Mouse (Mus musculus) forebrain, embryonic 12.5 days (tissue): ENCODE data around the gene Erc2. TPM values are rescaled to one million over a fixed set of nuclear protein-coding genes. Genes with fewer than 3 reads are reported as not detected.

Experiments
- ATAC-seq: fragments of 200-750 bp; cut with Nextera tagmentation; 2 replicates; pipeline ENCODE4 v1.8.0; 2017; ENCODE audit warnings: moderate TSS enrichment; ENCODE audit not compliant: low FRiP score
- H3K27ac ChIP-seq: fragments of 300-500 bp; sonication (generic); 2 replicates; pipeline ENCODE4 v1.5.1; 2016; ENCODE audit warnings: mild to moderate bottlenecking
- H3K27me3 ChIP-seq: fragments of 300-500 bp; sonication (generic); 2 replicates; pipeline ENCODE4 v1.6.1; 2016; ENCODE audit warnings: mild to moderate bottlenecking
- H3K36me3 ChIP-seq: fragments of 300-500 bp; sonication (generic); replicated peaks from 2 replicates; pipeline ENCODE4 v1.6.1; 2016; ENCODE audit warnings: mild to moderate bottlenecking
- H3K4me1 ChIP-seq: fragments of 300-500 bp; sonication (generic); 2 replicates; pipeline ENCODE4 v1.6.1; 2016
- H3K4me2 ChIP-seq: fragments of 300-500 bp; sonication (generic); 2 replicates; pipeline ENCODE4 v1.6.1; 2016; ENCODE audit warnings: mild to moderate bottlenecking, moderate library complexity
- H3K4me3 ChIP-seq: fragments of 300-500 bp; sonication (generic); replicated peaks from 2 replicates; pipeline ENCODE4 v1.5.1; 2016; ENCODE audit warnings: mild to moderate bottlenecking
- H3K9ac ChIP-seq: fragments of 300-500 bp; sonication (generic); 2 replicates; pipeline ENCODE4 v1.6.1; 2016; ENCODE audit warnings: mild to moderate bottlenecking
- H3K9me3 ChIP-seq: fragments of 300-500 bp; sonication (generic); 2 replicates; pipeline ENCODE4 v1.6.1; 2016
- WGBS: fragments of 180-500 bp; shearing (Covaris S2); methylation state at CpG from one replicate; pipeline ENCODE4 v1.1.7; 2016; 5-methylcytosine and 5-hydroxymethylcytosine counted together
- polyA plus RNA-seq: library from polyadenylated mRNA; unstranded; fragments of >200 nt; fragmentation: Nextera tagmentation; extraction: Ambion mirVana; gene quantifications from 2 replicates; pipeline ENCODE4 v1.2.1, GENCODE M21; 2016

The Erc2 gene
- polyA plus RNA-seq, 1 experiment from 2014 or later: 31.7 TPM

DNA sequence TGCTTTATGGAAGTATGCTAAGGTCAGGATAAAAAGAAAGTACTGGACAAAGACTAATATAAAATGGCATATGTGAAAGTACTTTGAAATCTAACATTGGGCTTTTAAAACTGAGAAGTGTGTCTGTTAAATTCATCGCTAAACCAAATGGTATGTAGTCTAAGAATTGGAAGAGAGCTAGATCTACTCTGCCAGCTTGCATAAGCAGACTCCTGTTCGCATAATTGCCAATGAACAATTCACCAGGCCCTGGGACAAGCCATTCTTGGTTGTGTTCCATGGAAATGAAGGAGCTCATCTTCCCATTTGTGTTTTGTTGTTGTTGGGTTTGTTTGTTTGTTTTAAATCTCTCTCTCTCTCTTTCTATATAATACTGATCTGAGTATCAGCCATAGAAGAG is 521.8 kb downstream of the Erc2 start:
- Histone ChIP-seq H3K9me3 (no peaks in the 10 kb centered on the region), H3K27me3 (no peaks in the 10 kb centered on the region), H3K4me3 (no peak overlapping the region), H3K27ac (no peak overlapping the region), H3K36me3 (no peaks in the 10 kb centered on the region), H3K4me2 (no peak overlapping the region), H3K9ac (no peak overlapping the region), H3K4me1 (no peaks in the 10 kb centered on the region)
- no peak for ATAC-seq
- 93% methylated on average over 2 of the region's 2 CpGs for WGBS

DNA sequence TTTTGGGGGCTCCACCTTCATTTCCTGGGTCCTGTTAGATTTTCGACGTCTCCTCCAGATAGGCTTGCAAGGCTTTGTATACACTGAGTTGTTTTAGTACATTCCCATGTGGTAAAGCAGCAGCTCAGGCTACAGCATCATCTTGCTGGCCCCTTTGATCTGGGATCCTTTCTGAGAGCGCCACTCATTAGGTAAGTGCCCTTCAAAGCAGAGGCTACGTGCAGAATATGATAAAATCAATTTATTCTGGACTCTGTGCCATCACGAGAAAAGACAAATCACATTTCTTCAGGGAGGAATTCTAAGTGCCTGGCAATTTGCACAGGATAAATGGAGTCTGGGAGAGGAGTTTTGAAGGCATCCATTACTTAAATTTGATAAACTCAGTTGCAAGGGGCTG is 525.0 kb downstream of the Erc2 start:
- no peaks in the 10 kb centered on the region for H3K36me3 ChIP-seq
- 49% methylated on average over 5 of the region's 5 CpGs for WGBS
- H3K4me3 ChIP-seq: no peak overlapping the region
- H3K27ac ChIP-seq: no peak overlapping the region
- no peaks in the 10 kb centered on the region for H3K4me1 ChIP-seq
- no peak overlapping the region for H3K9ac ChIP-seq
- H3K4me2 ChIP-seq: no peak overlapping the region
- no peaks in the 10 kb centered on the region for H3K27me3 ChIP-seq
- H3K9me3 ChIP-seq: no peaks in the 10 kb centered on the region
- ATAC-seq: no peak

DNA sequence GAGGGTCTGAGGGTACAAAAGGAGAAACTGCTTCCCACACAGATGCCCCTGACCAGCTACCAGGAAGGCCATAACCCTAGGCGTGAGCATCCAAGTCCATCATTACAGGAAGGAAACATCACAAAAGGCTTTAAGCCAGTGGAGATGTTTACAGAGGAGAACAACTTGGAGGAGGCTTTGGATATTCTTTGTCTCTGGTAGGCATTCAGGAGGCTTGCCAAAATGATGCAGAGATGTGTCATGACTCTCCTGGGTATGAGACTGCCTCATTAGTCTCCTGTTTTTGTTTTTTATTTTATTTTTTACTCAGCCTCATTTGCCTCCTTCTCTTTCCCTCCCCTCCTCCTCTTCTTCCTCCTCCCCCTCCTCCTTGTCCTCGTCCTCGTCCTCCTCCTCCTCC is 528.7 kb downstream of the Erc2 start:
- no peak overlapping the region for H3K4me2 ChIP-seq
- H3K9me3 ChIP-seq: no peaks in the 10 kb centered on the region
- H3K27me3 ChIP-seq: no peaks in the 10 kb centered on the region
- no peaks in the 10 kb centered on the region for H3K4me1 ChIP-seq
- ATAC-seq: no peak
- no peak overlapping the region for H3K9ac ChIP-seq
- no peak overlapping the region for H3K4me3 ChIP-seq
- WGBS: 86% methylated on average over 3 of the region's 3 CpGs
- no peaks in the 10 kb centered on the region for H3K36me3 ChIP-seq
- no peak overlapping the region for H3K27ac ChIP-seq

DNA sequence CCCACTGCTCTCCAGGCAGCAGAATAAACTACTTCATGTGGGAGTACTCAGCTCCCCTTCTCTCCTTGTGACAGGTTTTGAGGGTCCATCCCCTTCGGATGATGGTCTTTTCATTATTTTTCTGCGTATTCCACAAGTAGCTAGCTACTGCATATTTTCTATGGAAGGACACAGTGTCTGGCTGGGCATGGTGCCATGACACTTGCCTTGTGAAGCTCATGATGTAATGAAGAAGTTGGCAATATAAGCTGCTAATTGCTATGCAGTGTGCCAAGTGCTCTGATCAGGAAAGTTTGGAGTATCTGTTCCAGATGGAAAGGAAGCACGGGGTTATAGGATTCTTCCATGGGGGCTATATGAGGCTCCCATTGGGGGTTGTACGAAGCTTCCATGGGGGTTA is 533.5 kb downstream of the Erc2 start:
- no peak overlapping the region for H3K9ac ChIP-seq
- no peaks in the 10 kb centered on the region for H3K9me3 ChIP-seq
- no peak overlapping the region for H3K4me2 ChIP-seq
- ATAC-seq: no peak
- H3K4me1 ChIP-seq: no peaks in the 10 kb centered on the region
- 81% methylated on average over 4 of the region's 4 CpGs for WGBS
- no peaks in the 10 kb centered on the region for H3K27me3 ChIP-seq
- no peaks in the 10 kb centered on the region for H3K36me3 ChIP-seq
- no peak overlapping the region for H3K4me3 ChIP-seq
- no peak overlapping the region for H3K27ac ChIP-seq

DNA sequence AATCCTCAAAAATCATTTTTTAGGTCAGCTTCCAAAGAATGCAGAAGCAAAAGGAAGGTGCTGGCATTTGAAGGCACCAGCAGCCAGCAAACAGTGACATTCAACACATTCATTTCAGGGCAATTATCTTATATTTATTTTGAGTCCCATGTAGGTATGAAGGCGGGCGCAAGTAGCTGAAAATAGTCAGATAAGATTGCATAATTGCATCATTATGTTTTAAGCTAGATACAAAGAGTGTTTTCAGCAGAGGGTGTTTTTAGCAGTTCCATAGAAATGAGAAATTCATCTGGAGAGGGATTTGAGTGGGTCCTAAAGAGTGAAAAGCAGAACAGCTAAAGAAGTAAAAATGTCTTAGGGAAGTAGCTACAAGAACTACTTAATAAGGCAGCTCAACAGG is 538.6 kb downstream of the Erc2 start:
- H3K36me3 ChIP-seq: no peaks in the 10 kb centered on the region
- H3K4me2 ChIP-seq: no peak overlapping the region
- no peak overlapping the region for H3K9ac ChIP-seq
- H3K9me3 ChIP-seq: no peaks in the 10 kb centered on the region
- H3K4me3 ChIP-seq: no peak overlapping the region
- no peak overlapping the region for H3K27ac ChIP-seq
- WGBS: 97% methylated on average over 2 of the region's 2 CpGs
- ATAC-seq: no peak
- peaks cover 21% of the 10 kb centered on the region for H3K4me1 ChIP-seq
- peaks cover 19% of the 10 kb centered on the region for H3K27me3 ChIP-seq

DNA sequence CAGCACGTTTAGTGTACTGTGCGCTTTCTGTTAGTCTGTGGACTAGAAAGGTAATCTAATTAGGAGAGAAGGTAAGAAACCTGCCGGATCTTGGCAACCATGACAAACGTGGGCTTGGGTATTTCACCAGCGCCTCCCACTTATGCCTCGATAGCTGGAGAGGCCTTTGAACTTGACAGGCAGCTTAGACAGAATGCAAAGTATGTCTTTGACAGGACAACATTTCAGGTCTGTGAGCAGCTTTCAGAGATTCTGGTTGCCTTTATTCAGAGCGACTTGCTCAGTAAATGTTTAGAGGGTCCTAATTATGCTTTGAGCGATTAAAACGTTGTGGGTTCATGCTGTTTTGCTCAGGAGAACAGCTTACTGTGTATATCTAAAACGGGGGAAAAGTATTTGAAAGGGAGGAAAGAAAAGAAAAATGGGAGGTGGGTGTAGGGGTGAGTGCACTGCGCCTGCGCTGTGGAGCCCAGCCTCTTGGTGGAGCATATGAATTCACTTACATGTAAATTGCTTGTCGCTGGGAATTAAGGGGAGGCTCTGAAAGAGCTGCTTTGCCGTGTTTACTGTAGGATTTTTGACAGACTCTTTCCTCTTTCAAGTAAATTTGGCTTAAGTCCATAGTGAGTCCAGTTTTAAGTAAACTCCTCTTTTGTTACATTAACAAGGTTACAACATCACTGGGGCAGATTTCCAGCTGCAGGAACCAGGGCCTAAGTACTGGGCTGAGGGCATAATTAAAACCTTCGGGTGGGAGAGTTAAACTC is 542.6 kb downstream of the Erc2 start:
- ATAC-seq: peak; percentile 79; the same call in 1 of the 2 replicates
- Histone ChIP-seq H3K27ac (peak overlapping the region; percentile 10; the same call in 1 of the 2 replicates), H3K9ac (no peak overlapping the region), H3K36me3 (no peaks in the 10 kb centered on the region), H3K4me1 (peaks cover 25% of the 10 kb centered on the region), H3K9me3 (no peaks in the 10 kb centered on the region), H3K4me3 (no peak overlapping the region; the same call in 1 of the 2 replicates), H3K4me2 (peak overlapping the region; percentile 38), H3K27me3 (peaks cover 31% of the 10 kb centered on the region)
- WGBS: 7% methylated on average over 15 of the region's 15 CpGs

DNA sequence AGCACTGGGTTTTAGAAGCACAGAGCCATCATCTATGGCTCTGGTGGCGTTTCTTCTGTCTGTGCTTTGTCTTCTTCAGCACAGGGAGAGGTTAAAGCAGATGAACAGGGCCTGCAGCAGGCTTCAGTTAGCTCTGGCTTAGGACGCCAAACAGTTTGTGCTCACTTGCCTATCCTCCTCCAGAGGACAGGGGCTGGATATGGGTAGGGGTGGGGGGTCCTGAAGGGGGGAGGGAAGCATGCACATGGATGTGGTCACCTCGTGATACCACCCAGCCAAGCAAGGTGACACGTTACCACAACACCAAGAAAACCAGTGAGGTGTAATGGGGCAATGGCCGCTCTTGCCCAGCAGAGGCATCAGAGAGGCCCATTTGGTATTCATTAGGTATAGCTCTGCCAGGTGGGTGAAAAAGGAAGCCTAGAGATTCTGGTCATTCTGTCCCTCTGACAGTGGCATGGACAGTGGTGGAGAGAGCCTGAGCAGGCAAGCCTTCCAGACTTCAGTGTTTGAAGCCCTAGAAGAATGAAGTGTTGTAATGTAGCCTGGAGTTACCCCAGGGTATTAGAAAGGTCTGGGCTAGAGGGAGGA is 543.5 kb downstream of the Erc2 start:
- 43% methylated on average over 5 of the region's 5 CpGs for WGBS
- H3K4me1 ChIP-seq: peaks cover 25% of the 10 kb centered on the region
- H3K27me3 ChIP-seq: peaks cover 31% of the 10 kb centered on the region
- no peaks in the 10 kb centered on the region for H3K9me3 ChIP-seq
- no peak overlapping the region for H3K4me3 ChIP-seq
- peak overlapping the region; percentile 10; the same call in 1 of the 2 replicates for H3K4me2 ChIP-seq
- H3K9ac ChIP-seq: no peak overlapping the region
- H3K27ac ChIP-seq: peak overlapping the region; percentile 22; the same call in 1 of the 2 replicates
- ATAC-seq: peak; percentile 69; the same call in 1 of the 2 replicates
- no peaks in the 10 kb centered on the region for H3K36me3 ChIP-seq

DNA sequence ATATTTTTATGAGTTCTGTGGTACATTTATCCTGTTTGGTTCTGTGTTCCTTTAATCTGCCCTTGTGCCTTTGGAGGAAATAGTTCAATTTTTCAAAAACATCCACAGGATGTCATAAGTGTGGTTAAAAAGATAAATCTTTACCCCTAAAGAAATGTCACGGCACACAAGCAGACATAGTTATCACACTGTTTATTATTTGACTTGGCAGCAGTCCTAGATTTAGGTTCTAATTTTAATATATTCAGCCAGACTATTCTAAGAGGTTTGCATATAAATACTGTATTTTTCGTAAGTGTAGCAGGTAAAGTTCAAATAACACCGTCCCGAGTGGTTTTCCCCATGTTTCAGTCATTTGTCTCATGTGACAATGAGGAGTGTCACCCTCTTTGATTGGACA is 548.5 kb downstream of the Erc2 start:
- ATAC-seq: no peak
- peaks cover 5% of the 10 kb centered on the region for H3K4me1 ChIP-seq
- no peak overlapping the region for H3K4me2 ChIP-seq
- H3K27me3 ChIP-seq: peaks cover 12% of the 10 kb centered on the region; the same call in 1 of the 2 replicates
- H3K36me3 ChIP-seq: no peaks in the 10 kb centered on the region
- H3K27ac ChIP-seq: no peak overlapping the region
- 90% methylated on average over 4 of the region's 4 CpGs for WGBS
- no peak overlapping the region for H3K4me3 ChIP-seq
- H3K9me3 ChIP-seq: no peaks in the 10 kb centered on the region
- H3K9ac ChIP-seq: no peak overlapping the region

DNA sequence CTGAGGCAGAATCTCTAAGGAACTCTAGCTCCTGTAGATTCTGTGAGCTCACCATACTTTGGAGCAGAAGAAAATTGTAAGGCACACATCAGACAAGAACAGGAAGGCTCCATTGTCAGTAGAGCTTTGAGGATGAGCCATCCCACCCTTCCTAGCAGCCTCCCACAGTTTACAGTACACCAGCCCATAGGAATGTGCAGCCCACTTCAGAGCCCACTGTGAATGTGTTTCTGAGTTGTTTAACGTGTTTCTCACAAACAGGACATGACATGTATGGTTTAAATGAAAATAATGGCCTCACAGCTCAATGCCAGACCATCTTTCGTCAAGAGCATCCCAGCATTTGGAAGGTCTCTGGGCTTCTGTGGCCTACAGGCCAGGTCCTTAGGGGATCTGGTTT is 549.1 kb downstream of the Erc2 start:
- no peak overlapping the region for H3K4me3 ChIP-seq
- ATAC-seq: no peak
- peaks cover 11% of the 10 kb centered on the region; the same call in 1 of the 2 replicates for H3K27me3 ChIP-seq
- H3K9me3 ChIP-seq: no peaks in the 10 kb centered on the region
- no peak overlapping the region for H3K9ac ChIP-seq
- H3K4me2 ChIP-seq: no peak overlapping the region
- no peaks in the 10 kb centered on the region for H3K4me1 ChIP-seq
- WGBS: 78% methylated on average over 2 of the region's 2 CpGs
- no peak overlapping the region for H3K27ac ChIP-seq
- H3K36me3 ChIP-seq: no peaks in the 10 kb centered on the region

DNA sequence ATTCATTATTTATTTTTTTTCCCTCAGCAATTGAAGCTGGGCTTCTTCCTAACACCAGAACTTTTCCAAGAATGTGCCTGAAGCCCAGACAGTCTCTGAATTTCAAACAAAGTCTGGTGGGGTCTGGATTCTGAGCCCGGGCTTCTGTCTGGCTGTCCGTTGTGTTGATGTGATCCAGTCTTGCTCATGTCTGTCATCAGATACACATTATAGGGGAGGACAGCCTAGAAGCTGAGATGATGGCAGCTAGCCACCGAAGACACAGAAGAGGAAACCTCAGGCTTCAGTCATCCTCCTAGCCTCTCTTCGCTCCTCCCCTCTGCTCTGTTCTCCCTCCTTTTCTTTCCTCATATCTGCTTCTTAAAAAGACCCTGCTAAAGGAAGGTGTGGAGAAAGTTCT is 551.5 kb downstream of the Erc2 start:
- Histone ChIP-seq H3K27me3 (no peaks in the 10 kb centered on the region), H3K9ac (no peak overlapping the region), H3K4me1 (no peaks in the 10 kb centered on the region), H3K4me3 (no peak overlapping the region), H3K27ac (no peak overlapping the region), H3K36me3 (no peaks in the 10 kb centered on the region), H3K9me3 (no peaks in the 10 kb centered on the region), H3K4me2 (no peak overlapping the region)
- 94% methylated on average over 4 of the region's 4 CpGs for WGBS
- ATAC-seq: no peak

DNA sequence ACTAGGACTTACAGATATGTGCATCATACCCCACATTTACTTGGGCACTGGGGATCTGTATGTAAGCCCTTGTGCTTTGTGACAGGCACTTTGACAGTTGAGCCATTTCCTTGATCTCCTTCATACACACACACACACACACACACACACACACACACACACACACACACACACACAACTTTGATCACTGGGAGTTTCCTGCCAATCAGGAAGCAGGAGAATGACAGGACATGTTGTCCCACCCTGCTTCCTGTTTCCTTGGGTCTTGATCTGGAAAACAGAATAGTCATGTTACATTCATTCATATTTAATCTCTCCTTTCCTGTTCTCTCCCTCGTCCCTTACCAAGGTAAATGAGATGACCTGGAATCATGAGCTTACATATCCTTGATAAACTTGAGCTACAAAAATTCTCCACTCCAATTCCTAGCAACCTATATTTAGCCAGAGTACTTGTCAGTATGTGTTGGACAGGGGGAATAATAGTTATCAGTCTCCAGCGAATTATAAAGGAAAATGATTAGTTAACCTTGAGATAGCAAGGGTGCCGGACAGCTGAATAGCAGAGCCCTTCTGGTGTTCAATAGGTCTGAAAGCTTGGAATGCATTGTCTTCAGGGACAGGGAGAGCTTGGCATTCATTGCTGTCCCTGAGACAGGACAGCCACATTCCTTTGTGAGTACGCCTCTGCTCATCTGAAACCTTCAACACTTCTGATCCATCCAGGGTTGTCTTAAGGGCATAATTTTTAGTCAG is 559.0 kb downstream of the Erc2 start:
- H3K27ac ChIP-seq: no peak overlapping the region
- H3K27me3 ChIP-seq: no peaks in the 10 kb centered on the region
- WGBS: 29% methylated on average over 4 of the region's 4 CpGs
- no peaks in the 10 kb centered on the region for H3K9me3 ChIP-seq
- H3K4me3 ChIP-seq: no peak overlapping the region
- no peak overlapping the region for H3K4me2 ChIP-seq
- H3K4me1 ChIP-seq: no peaks in the 10 kb centered on the region
- H3K9ac ChIP-seq: no peak overlapping the region
- H3K36me3 ChIP-seq: no peaks in the 10 kb centered on the region
- no peak for ATAC-seq

DNA sequence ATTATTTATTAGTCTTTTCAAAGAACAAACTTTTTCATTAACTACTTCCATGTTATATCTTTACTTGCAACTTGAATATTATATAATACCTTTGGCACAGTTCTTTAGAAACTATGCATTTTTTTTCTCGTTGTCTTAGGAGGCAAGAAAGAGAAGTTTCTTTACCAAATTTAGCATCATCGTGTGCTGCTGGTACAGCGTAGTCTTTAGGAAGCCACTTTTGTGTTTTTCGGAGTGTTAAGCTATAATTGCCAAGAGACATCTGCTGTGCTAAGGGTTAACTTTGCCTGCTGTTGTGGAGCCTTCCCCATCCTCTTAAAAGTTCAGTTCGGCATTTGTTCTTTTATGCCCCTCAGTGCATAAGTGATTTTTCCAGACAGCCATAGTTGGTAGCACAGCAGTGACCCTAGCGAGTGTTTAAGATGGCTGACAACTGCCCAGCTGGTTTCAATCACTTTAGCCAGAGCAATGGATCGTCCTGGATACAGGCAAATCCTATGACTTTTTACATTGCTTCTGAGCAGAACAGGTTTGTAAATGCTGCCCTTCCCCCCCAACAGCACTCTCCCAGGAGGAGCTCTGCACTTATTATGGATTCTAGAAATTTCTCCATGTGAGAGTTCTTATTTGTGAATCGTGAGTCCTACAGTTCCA is 570.6 kb downstream of the Erc2 start:
- Histone ChIP-seq H3K4me1 (no peaks in the 10 kb centered on the region), H3K27ac (no peak overlapping the region), H3K9ac (no peak overlapping the region), H3K4me2 (no peak overlapping the region), H3K27me3 (no peaks in the 10 kb centered on the region), H3K4me3 (no peak overlapping the region), H3K36me3 (no peaks in the 10 kb centered on the region), H3K9me3 (no peaks in the 10 kb centered on the region)
- WGBS: 76% methylated on average over 8 of the region's 8 CpGs
- no peak for ATAC-seq
